Mouse (Mus musculus): ENCODE results near the gene Pnkd. TPM values are rescaled to one million over a fixed set of nuclear protein-coding genes. Genes with fewer than 3 reads are reported as not detected.

Gene Pnkd
- polyA plus RNA-seq (2015; fragmentation: Nextera tagmentation; extraction: Ambion mirVana) = 276 and 288 TPM in 2 replicates

GRCm38 (mm10) chr1:74284543-74285160 lies at the start of gene Pnkd, which contains the start of gene Aamp:
TSS of gene Pnkd (plus strand) at chr1:74284930.
TSS of gene Aamp (minus strand) at chr1:74284738.
- Histone ChIP-seq H3K27me3 (no peaks in the 10 kb centered on the region), H3K36me3 (peaks cover 47% of the 10 kb centered on the region), H3K9me3 (replicated peaks) (no peaks in the 10 kb centered on the region), H3K4me3 (peak within 1 kb of the TSS; percentile 79), H3K27ac (peak within 1 kb of the TSS; percentile 85), H3K4me1 (replicated peaks) (peaks cover 57% of the 10 kb centered on the region), H3K9ac (peak within 1 kb of the TSS; percentile 82), H3K4me2 (peak within 1 kb of the TSS; percentile 78)
- under 1% methylated on average over 56 of the region's 56 CpGs for WGBS
- ATAC-seq (replicated peaks; ENCODE audit: insufficient number of reproducible peaks, insufficient read depth, low FRiP score, low read depth) = peak; percentile 96

- Histone ChIP-seq H3K27ac (peak within 1 kb of the TSS; percentile 97), H3K4me3 (peak within 1 kb of the TSS; percentile 87), H3K9me3 (replicated peaks) (no peaks in the 10 kb centered on the region), H3K36me3 (no peaks in the 10 kb centered on the region), H3K27me3 (no peaks in the 10 kb centered on the region), H3K4me2 (peak within 1 kb of the TSS; percentile 83), H3K9ac (peak within 1 kb of the TSS; percentile 99), H3K4me1 (replicated peaks) (peaks cover 37% of the 10 kb centered on the region)
- peak; percentile 90 for ATAC-seq (replicated peaks; ENCODE audit: insufficient number of reproducible peaks, insufficient read depth, low FRiP score, low read depth)
- 2% methylated on average over 48 of the region's 55 CpGs for WGBS
These were observed 48.7 kb upstream of the Pnkd start, which contains the start of gene Arpc2 for GRCm38 (mm10) chr1:74235938-74236589. TSS of gene Arpc2 (plus strand) at chr1:74236084.

- Histone ChIP-seq H3K4me1 (replicated peaks) (peaks cover 39% of the 10 kb centered on the region), H3K9ac (peak overlapping the region; percentile 99), H3K4me2 (peak overlapping the region; percentile 83), H3K36me3 (no peaks in the 10 kb centered on the region), H3K9me3 (replicated peaks) (no peaks in the 10 kb centered on the region), H3K27me3 (no peaks in the 10 kb centered on the region), H3K4me3 (peak overlapping the region; percentile 87), H3K27ac (peak overlapping the region; percentile 97)
- peak; percentile 43; the same call in 1 of the 2 replicates for ATAC-seq (replicated peaks; ENCODE audit: insufficient number of reproducible peaks, insufficient read depth, low FRiP score, low read depth)
- WGBS = under 1% methylated on average over 49 of the region's 57 CpGs
These were observed 48.0 kb upstream of the Pnkd start for GRCm38 (mm10) chr1:74236590-74237317.

GRCm38 (mm10) chr1:74237671-74238070 lies 47.1 kb upstream of the Pnkd start:
- Histone ChIP-seq H3K4me2 (peak overlapping the region; percentile 83), H3K4me3 (peak overlapping the region; percentile 87), H3K27me3 (no peaks in the 10 kb centered on the region), H3K9ac (peak overlapping the region; percentile 99), H3K4me1 (replicated peaks) (peaks cover 45% of the 10 kb centered on the region), H3K27ac (peak overlapping the region; percentile 97), H3K36me3 (no peaks in the 10 kb centered on the region), H3K9me3 (replicated peaks) (no peaks in the 10 kb centered on the region)
- 20% methylated on average over 5 of the region's 5 CpGs for WGBS
- ATAC-seq (replicated peaks; ENCODE audit: insufficient number of reproducible peaks, insufficient read depth, low FRiP score, low read depth) = no peak

GRCm38 (mm10) chr1:74238136-74238535 lies 46.6 kb upstream of the Pnkd start:
- H3K4me1 ChIP-seq (replicated peaks) = peaks cover 45% of the 10 kb centered on the region
- H3K9ac ChIP-seq = peak overlapping the region; percentile 99
- H3K9me3 ChIP-seq (replicated peaks) = no peaks in the 10 kb centered on the region
- no peaks in the 10 kb centered on the region for H3K36me3 ChIP-seq
- no peak for ATAC-seq (replicated peaks; ENCODE audit: insufficient number of reproducible peaks, insufficient read depth, low FRiP score, low read depth)
- H3K4me3 ChIP-seq = peak overlapping the region; percentile 87
- H3K4me2 ChIP-seq = peak overlapping the region; percentile 83
- WGBS = 31% methylated on average over 1 of the region's 1 CpGs
- H3K27ac ChIP-seq = peak overlapping the region; percentile 97
- no peaks in the 10 kb centered on the region for H3K27me3 ChIP-seq

- H3K4me1 ChIP-seq (replicated peaks) = peaks cover 52% of the 10 kb centered on the region
- WGBS = 9% methylated on average over 7 of the region's 7 CpGs
These were observed 45.6 kb upstream of the Pnkd start for GRCm38 (mm10) chr1:74239162-74239561.

GRCm38 (mm10) chr1:74239618-74240017 lies 45.1 kb upstream of the Pnkd start:
- Histone ChIP-seq H3K36me3 (no peaks in the 10 kb centered on the region), H3K27ac (peak overlapping the region; percentile 90), H3K4me3 (peak overlapping the region; percentile 87), H3K27me3 (no peaks in the 10 kb centered on the region), H3K9ac (peak overlapping the region; percentile 35), H3K4me2 (peak overlapping the region; percentile 83), H3K4me1 (replicated peaks) (peaks cover 56% of the 10 kb centered on the region), H3K9me3 (replicated peaks) (no peaks in the 10 kb centered on the region)
- 16% methylated on average over 11 of the region's 11 CpGs for WGBS
- ATAC-seq (replicated peaks; ENCODE audit: insufficient number of reproducible peaks, insufficient read depth, low FRiP score, low read depth) = no peak

More at GRCm38 (mm10) chr1:74239162-74239561, 45.6 kb upstream of the Pnkd start:
- H3K27me3 ChIP-seq = no peaks in the 10 kb centered on the region
- H3K36me3 ChIP-seq = no peaks in the 10 kb centered on the region
- H3K4me3 ChIP-seq = peak overlapping the region; percentile 87
- peak overlapping the region; percentile 35 for H3K9ac ChIP-seq
- peak overlapping the region; percentile 83 for H3K4me2 ChIP-seq
- no peak for ATAC-seq (replicated peaks; ENCODE audit: insufficient number of reproducible peaks, insufficient read depth, low FRiP score, low read depth)
- no peaks in the 10 kb centered on the region for H3K9me3 ChIP-seq (replicated peaks)
- peak overlapping the region; percentile 90 for H3K27ac ChIP-seq

- peak overlapping the region; percentile 11; the same call in 1 of the 2 replicates for H3K9ac ChIP-seq
- H3K9me3 ChIP-seq (replicated peaks) = no peaks in the 10 kb centered on the region
- WGBS = 15% methylated on average over 6 of the region's 6 CpGs
- H3K4me1 ChIP-seq (replicated peaks) = peaks cover 63% of the 10 kb centered on the region
- peak overlapping the region; percentile 83 for H3K4me2 ChIP-seq
- H3K27me3 ChIP-seq = no peaks in the 10 kb centered on the region
- H3K4me3 ChIP-seq = peak overlapping the region; percentile 13; the same call in 1 of the 2 replicates
- H3K36me3 ChIP-seq = no peaks in the 10 kb centered on the region
- peak; percentile 51 for ATAC-seq (replicated peaks; ENCODE audit: insufficient number of reproducible peaks, insufficient read depth, low FRiP score, low read depth)
- H3K27ac ChIP-seq = peak overlapping the region; percentile 90
These were observed 44.4 kb upstream of the Pnkd start for GRCm38 (mm10) chr1:74240311-74240710.

GRCm38 (mm10) chr1:74240832-74241231 lies 43.9 kb upstream of the Pnkd start:
- Histone ChIP-seq H3K4me2 (peak overlapping the region; percentile 83), H3K36me3 (no peaks in the 10 kb centered on the region), H3K9me3 (replicated peaks) (no peaks in the 10 kb centered on the region), H3K9ac (0 out of 2 replicates have a peak overlapping the region, but pooled peaks have one; percentile 11), H3K27me3 (no peaks in the 10 kb centered on the region), H3K27ac (peak overlapping the region; percentile 90), H3K4me3 (peak overlapping the region; percentile 13; the same call in 1 of the 2 replicates), H3K4me1 (replicated peaks) (peaks cover 65% of the 10 kb centered on the region)
- 37% methylated on average over 4 of the region's 4 CpGs for WGBS
- no peak for ATAC-seq (replicated peaks; ENCODE audit: insufficient number of reproducible peaks, insufficient read depth, low FRiP score, low read depth)

GRCm38 (mm10) chr1:74245525-74245924 lies 39.2 kb upstream of the Pnkd start:
- 76% methylated on average over 2 of the region's 2 CpGs for WGBS

GRCm38 (mm10) chr1:74248799-74249198 lies 35.9 kb upstream of the Pnkd start:
- 33% methylated on average over 1 of the region's 1 CpGs for WGBS
- no peak overlapping the region for H3K4me3 ChIP-seq
- no peaks in the 10 kb centered on the region for H3K27me3 ChIP-seq
- peak; percentile 74 for ATAC-seq (replicated peaks; ENCODE audit: insufficient number of reproducible peaks, insufficient read depth, low FRiP score, low read depth)
- no peaks in the 10 kb centered on the region for H3K9me3 ChIP-seq (replicated peaks)
- peaks cover 48% of the 10 kb centered on the region for H3K36me3 ChIP-seq
- peak overlapping the region; percentile 74 for H3K27ac ChIP-seq
- peak overlapping the region; percentile 9; the same call in 1 of the 2 replicates for H3K4me2 ChIP-seq
- H3K9ac ChIP-seq = no peak overlapping the region
- peaks cover 45% of the 10 kb centered on the region for H3K4me1 ChIP-seq (replicated peaks)

More at GRCm38 (mm10) chr1:74245525-74245924, 39.2 kb upstream of the Pnkd start:
- Histone ChIP-seq H3K4me1 (replicated peaks) (peaks cover 60% of the 10 kb centered on the region), H3K36me3 (peaks cover 19% of the 10 kb centered on the region), H3K27me3 (no peaks in the 10 kb centered on the region), H3K4me3 (no peak overlapping the region), H3K27ac (0 out of 2 replicates have a peak overlapping the region, but pooled peaks have one; percentile 15), H3K9me3 (replicated peaks) (no peaks in the 10 kb centered on the region), H3K4me2 (no peak overlapping the region), H3K9ac (no peak overlapping the region)
- ATAC-seq (replicated peaks; ENCODE audit: insufficient number of reproducible peaks, insufficient read depth, low FRiP score, low read depth) = no peak
